Mouse (Mus musculus): ENCODE measurements around the gene Pigh.

Gene Pigh

DNA sequence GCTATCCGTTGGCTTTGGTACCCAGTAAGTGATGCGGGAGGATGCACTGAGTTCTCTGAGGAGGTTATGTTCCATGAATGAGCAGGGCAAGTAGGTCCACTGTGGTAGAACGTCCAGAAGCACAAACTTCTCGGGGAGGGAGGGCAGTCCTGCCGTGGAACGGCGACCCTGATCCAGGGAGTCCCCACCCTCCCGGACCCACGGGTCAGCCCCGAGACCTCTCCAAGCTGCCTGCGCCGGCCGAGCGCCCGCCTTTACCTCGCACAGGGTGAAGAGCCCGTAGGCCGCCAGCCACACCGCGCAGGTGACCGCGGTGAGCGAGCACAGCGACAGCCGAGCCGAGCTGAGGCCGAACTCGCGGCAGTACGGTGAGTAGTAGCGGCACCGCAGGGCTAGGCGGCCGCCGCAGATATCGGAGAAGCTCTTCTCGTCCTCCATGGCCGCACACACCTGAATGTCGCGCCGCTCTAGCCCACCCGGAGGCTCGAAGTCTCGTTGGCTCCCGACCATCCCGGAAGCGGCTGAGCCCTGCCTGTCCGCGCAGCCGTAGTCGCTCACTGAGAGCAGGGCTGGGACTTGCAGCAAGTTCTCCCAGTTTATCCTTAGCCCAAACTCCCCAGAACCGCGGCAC, at the start of gene Pigh:
Gene Pigh (minus strand): TSS at position 470 of the 631 bp plus-strand sequence.
- in situ Hi-C loops (cut with MboI; ENCODE audit: low sequenced_read_pairs) = no loop called here

DNA sequence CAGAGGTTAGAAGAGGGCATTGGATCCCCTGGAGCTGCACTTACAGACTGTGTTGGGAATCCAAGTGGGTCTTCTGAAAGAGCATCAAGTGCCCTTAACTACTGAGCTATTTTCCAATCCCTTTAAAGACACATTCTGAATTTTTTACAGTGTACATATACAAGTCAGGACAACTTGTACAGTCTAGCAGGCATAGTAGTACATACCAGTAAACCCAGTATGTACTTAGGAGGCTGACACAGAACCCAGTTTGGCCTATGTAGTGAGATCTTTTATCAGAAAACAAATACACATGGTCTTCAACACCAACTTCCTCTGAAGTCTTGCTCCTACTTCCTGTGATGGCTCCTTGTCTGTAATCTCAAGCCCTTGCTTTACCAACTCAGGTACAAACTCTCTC, 49.5 kb upstream of the Pigh start:
- in situ Hi-C loops (cut with MboI; ENCODE audit: low sequenced_read_pairs) = no loop called here

GRCm38 (mm10) chr12:79136949-79137348, 47.5 kb upstream of the Pigh start:
- in situ Hi-C loops (cut with MboI; ENCODE audit: low sequenced_read_pairs) = no loop called here

GRCm38 (mm10) chr12:79135105-79135504, 45.7 kb upstream of the Pigh start:
- in situ Hi-C loops (cut with MboI; ENCODE audit: low sequenced_read_pairs) = no loop called here

DNA sequence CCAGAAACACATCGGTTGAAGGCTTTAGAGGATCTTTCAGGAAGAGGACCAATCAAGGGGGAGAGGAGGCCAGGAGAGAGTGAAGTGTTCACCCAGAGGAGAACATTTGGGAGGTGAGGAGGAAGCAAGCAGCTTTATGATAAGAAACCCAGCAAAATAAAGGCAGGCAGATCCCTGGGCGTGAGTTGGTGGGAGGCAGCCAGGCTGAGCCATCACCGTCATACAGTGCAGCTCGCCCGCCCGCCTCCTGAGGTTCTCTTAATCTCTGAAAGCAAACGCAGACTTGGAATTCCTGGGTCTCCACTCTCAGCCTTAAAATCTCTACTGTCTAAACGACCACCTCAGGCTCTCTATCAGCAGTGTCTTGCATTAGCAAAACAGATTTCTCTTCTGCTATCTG, 45.2 kb upstream of the Pigh start:
- in situ Hi-C loops (cut with MboI; ENCODE audit: low sequenced_read_pairs) = no loop called here

GRCm38 (mm10) chr12:79131706-79132460, 42.4 kb upstream of the Pigh start:
- in situ Hi-C loops (cut with MboI; ENCODE audit: low sequenced_read_pairs) = no loop called here

GRCm38 (mm10) chr12:79131178-79131675, 41.8 kb upstream of the Pigh start:
- in situ Hi-C loops (cut with MboI; ENCODE audit: low sequenced_read_pairs) = no loop called here

GRCm38 (mm10) chr12:79130299-79131177, 41.1 kb upstream of the Pigh start, which contains the start of gene Arg2:
Arg2 (plus strand) TSS chr12:79130777.
- in situ Hi-C loops (cut with MboI; ENCODE audit: low sequenced_read_pairs) = no loop called here

GRCm38 (mm10) chr12:79122820-79123219, 33.4 kb upstream of the Pigh start:
- in situ Hi-C loops (cut with MboI; ENCODE audit: low sequenced_read_pairs) = loop anchor here (25.0 kb wide), 1 partner anchor 1036 kb away; no protein-coding TSS in a partner anchor

GRCm38 (mm10) chr12:79118991-79119390, 29.5 kb upstream of the Pigh start:
- in situ Hi-C loops (cut with MboI; ENCODE audit: low sequenced_read_pairs) = loop anchor here (25.0 kb wide), 1 partner anchor 1032 kb away; no protein-coding TSS in a partner anchor

- in situ Hi-C loops (cut with MboI; ENCODE audit: low sequenced_read_pairs) = loop anchor here (25.0 kb wide), 1 partner anchor 1018 kb away; no protein-coding TSS in a partner anchor
These were observed 15.9 kb upstream of the Pigh start for GRCm38 (mm10) chr12:79105312-79105711.

DNA sequence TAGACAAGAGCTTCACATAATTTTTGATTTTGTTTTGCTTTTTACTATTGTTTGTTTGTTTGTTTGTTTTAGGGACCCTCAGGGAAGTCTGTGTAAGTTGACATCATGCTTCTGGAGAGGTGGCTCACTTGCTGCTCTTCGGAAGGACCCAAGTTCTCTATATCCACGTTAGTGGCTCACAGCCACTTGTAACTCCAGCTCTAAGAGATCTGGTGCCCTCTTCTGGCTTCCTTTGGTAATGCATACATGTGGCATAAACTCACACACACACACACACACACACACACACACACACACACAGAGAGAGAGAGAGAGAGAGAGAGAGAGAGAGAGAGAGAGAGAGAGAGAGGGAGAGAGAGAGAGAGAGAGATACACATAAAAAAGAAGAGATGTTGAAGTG, 15.1 kb upstream of the Pigh start:
- in situ Hi-C loops (cut with MboI; ENCODE audit: low sequenced_read_pairs) = loop anchor here (25.0 kb wide), 1 partner anchor 1017 kb away; no protein-coding TSS in a partner anchor

GRCm38 (mm10) chr12:79103773-79104172, 14.3 kb upstream of the Pigh start:
- in situ Hi-C loops (cut with MboI; ENCODE audit: low sequenced_read_pairs) = loop anchor here (25.0 kb wide), 1 partner anchor 1016 kb away; no protein-coding TSS in a partner anchor

DNA sequence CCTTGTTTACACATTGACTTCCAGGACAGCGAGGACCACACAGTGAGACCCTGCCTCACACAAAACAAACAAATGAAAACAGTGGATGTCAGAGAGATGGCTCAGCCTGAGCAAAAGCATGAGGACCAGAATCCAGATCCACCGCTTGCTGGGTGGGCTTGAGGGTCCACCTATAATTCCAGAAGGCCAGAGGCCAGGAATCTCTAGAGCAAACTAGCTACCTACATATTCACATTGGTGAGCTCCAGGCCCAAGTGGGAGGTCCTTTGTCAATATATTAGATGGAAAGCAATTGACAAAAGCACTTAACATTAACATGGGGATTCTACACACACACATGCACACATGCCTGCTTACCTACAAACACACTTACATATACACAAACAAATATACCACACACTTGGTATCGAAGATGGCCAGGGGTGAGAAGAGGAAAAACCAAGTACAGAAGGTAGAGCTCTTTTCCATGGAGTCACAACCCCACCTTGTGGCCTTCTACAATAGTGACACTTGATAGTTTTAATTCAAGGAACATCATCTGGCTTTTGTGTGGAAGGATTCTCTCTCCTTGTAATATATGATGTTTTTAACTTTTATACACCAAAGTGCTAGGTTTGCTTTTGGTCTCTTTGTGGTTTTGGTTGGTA, 7.8 kb upstream of the Pigh start:
- in situ Hi-C loops (cut with MboI; ENCODE audit: low sequenced_read_pairs) = loop anchor here (5.0 kb wide), 1 partner anchor 175 kb away; no protein-coding TSS in a partner anchor

DNA sequence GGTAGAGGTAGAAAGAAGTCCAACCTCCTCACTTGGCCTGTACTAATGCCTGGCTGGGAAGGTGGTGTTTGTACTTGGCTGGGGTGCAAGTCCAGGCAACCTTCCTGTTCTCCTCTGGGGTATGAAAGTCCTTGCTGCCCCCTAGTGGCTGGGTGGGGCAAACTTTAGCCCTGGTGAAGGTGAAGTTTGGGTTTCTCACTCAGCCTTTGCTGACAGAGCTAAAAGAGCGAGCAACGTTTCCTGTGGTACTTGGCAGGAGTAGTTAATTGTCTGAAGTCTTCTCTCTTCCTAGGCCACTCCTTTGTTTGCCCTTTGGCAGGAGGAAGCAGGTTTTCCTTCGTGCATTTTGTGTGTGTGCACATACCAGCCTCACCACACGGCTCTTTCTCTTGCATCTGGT, 3.1 kb upstream of the Pigh start:
- in situ Hi-C loops (cut with MboI; ENCODE audit: low sequenced_read_pairs) = no loop called here

DNA sequence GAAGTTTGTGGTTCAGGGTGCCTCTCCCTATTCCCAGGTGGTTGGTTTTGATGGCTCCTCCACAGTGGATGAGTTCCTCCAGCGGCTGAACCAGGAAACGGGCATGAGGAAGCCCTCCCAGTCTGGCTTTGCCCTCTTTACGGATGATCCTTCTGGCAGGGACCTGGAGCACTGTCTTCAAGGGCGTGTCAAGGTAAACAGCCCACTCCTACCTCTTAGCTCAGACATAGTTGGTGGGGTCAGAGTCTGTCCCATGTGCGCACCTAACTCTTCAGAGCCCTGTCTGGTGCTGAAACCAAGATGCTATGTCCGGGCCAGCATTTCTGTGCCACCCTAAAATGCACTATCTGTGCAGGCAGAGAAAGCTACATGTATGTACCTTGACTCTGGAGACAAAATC, 16.1 kb downstream of the Pigh start:
- in situ Hi-C loops (cut with MboI; ENCODE audit: low sequenced_read_pairs) = no loop called here

GRCm38 (mm10) chr12:79072576-79072975, 16.9 kb downstream of the Pigh start:
- in situ Hi-C loops (cut with MboI; ENCODE audit: low sequenced_read_pairs) = no loop called here

DNA sequence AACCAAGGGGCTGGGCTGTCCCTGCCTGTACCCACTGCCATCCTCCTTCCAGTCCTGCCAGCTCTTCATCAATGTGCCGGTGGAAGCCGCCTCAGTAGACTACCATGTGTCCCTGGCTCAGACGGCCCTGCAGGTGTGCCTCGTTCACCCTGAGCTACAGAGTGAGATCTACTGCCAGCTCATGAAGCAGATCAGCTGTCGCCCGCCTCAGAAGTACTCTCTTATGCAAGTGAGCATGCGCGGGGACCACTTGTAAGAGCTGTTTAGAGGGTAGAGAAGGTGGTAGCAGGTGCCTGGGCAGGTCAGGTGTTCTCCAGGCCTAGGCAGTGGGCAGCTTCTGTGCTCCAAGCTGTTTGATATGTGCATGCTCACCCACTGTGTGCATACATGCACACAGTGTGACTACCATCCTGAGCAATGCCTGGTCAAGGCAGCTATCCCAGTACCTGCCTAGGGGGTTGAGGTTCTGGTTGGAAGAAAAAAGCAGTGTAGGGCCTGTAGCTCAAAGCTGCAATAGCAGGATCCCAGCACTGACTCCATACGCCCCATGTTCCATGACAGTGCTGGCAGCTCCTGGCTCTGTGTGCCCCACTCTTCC, 18.6 kb downstream of the Pigh start:
- in situ Hi-C loops (cut with MboI; ENCODE audit: low sequenced_read_pairs) = no loop called here

DNA sequence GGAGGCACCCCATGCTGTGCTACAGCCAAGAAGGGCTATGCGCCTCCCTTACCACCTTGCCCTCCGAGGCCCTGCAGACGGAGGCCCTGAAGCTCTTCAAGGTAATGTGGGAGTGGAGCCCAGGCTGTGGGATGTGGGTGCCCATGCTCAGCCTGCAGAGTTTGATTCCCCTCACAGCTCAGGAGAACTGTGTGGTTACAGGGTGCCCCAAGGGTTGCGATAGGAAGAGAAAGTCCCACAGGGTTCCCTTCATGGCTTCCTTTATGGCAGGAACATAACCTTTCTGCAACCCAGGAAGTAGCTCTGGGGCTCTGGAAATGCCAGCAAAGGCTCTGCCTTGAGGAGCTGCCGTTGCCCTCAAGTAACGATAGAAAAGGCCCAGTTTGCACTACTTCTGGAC, 19.5 kb downstream of the Pigh start:
- in situ Hi-C loops (cut with MboI; ENCODE audit: low sequenced_read_pairs) = no loop called here

GRCm38 (mm10) chr12:79069187-79069608, 20.3 kb downstream of the Pigh start:
- in situ Hi-C loops (cut with MboI; ENCODE audit: low sequenced_read_pairs) = no loop called here

Measured in CH12F3 (cell line).